Mouse (Mus musculus) midbrain, embryonic 12.5 days (tissue): ENCODE measurements around the gene Gm973. TPM values are rescaled to one million over a fixed set of nuclear protein-coding genes. Genes with fewer than 3 reads are reported as not detected.

Experiments used
- ATAC-seq: fragments of 200-750 bp; cut with Nextera tagmentation; 2 replicates; pipeline ENCODE4 v1.8.0; 2017; ENCODE audit warnings: low read depth, moderate TSS enrichment, moderate library complexity; ENCODE audit not compliant: low FRiP score
- H3K27ac ChIP-seq: fragments of 300-500 bp; sonication (generic); replicated peaks from 2 replicates; pipeline ENCODE4 v1.5.1; 2016; ENCODE audit warnings: mild to moderate bottlenecking
- H3K27me3 ChIP-seq: fragments of 300-500 bp; sonication (generic); 2 replicates; pipeline ENCODE4 v1.6.1; 2016; ENCODE audit warnings: mild to moderate bottlenecking
- H3K36me3 ChIP-seq: fragments of 300-500 bp; sonication (generic); 2 replicates; pipeline ENCODE4 v1.6.1; 2016
- H3K4me1 ChIP-seq: fragments of 300-500 bp; sonication (generic); 2 replicates; pipeline ENCODE4 v1.6.1; 2016
- H3K4me2 ChIP-seq: fragments of 300-500 bp; sonication (generic); replicated peaks from 2 replicates; pipeline ENCODE4 v1.6.1; 2016; ENCODE audit warnings: mild to moderate bottlenecking, moderate library complexity
- H3K4me3 ChIP-seq: fragments of 300-500 bp; sonication (generic); 2 replicates; pipeline ENCODE4 v1.5.1; 2016; ENCODE audit warnings: mild to moderate bottlenecking
- H3K9ac ChIP-seq: fragments of 300-500 bp; sonication (generic); replicated peaks from 2 replicates; pipeline ENCODE4 v1.6.1; 2016; ENCODE audit warnings: mild to moderate bottlenecking, moderate library complexity
- H3K9me3 ChIP-seq: fragments of 300-500 bp; sonication (generic); 2 replicates; pipeline ENCODE4 v1.6.1; 2016; ENCODE audit warnings: mild to moderate bottlenecking
- WGBS: fragments of 180-500 bp; shearing (Covaris S2); methylation state at CpG from one replicate; pipeline ENCODE4 v1.1.7; 2016; 5-methylcytosine and 5-hydroxymethylcytosine counted together
- polyA plus RNA-seq: library from polyadenylated mRNA; unstranded; fragments of >200 nt; fragmentation: Nextera tagmentation; extraction: Ambion mirVana; gene quantifications from 2 replicates; pipeline ENCODE4 v1.2.1, GENCODE M21; 2016

Gm973 gene
- polyA plus RNA-seq: 3.9 and 6.7 TPM in 2 replicates

- peak; percentile 96 for ATAC-seq
- Histone ChIP-seq H3K4me2 (peak within 1 kb of the TSS; percentile 59), H3K27ac (peak within 1 kb of the TSS; percentile 97), H3K36me3 (no peaks in the 10 kb centered on the region), H3K4me1 (peaks cover 34% of the 10 kb centered on the region), H3K4me3 (peak within 1 kb of the TSS; percentile 38), H3K9me3 (no peaks in the 10 kb centered on the region), H3K9ac (peak within 1 kb of the TSS; percentile 11), H3K27me3 (peaks cover 12% of the 10 kb centered on the region)
- WGBS: under 1% methylated on average over 25 of the region's 25 CpGs
Measured at GRCm38 (mm10) chr1:59516026-59516917, at the start of gene Gm973. Gene Gm973, plus strand, starts transcription at chr1:59516264.

GRCm38 (mm10) chr1:59469170-59469569, 46.9 kb upstream of the Gm973 start:
- no peak for ATAC-seq
- Histone ChIP-seq H3K36me3 (no peaks in the 10 kb centered on the region), H3K4me3 (no peak overlapping the region), H3K4me1 (peaks cover 24% of the 10 kb centered on the region), H3K4me2 (no peak overlapping the region), H3K9ac (no peak overlapping the region), H3K27me3 (peaks cover 11% of the 10 kb centered on the region), H3K9me3 (no peaks in the 10 kb centered on the region), H3K27ac (no peak overlapping the region)
- 24% methylated on average over 4 of the region's 4 CpGs for WGBS

- H3K9ac ChIP-seq: no peak overlapping the region
- H3K27me3 ChIP-seq: peaks cover 11% of the 10 kb centered on the region
- H3K9me3 ChIP-seq: no peaks in the 10 kb centered on the region
- no peak for ATAC-seq
- no peak overlapping the region for H3K4me2 ChIP-seq
- 47% methylated on average over 4 of the region's 4 CpGs for WGBS
- peaks cover 15% of the 10 kb centered on the region for H3K4me1 ChIP-seq
- H3K27ac ChIP-seq: no peak overlapping the region
- H3K4me3 ChIP-seq: no peak overlapping the region
- H3K36me3 ChIP-seq: no peaks in the 10 kb centered on the region
Measured at GRCm38 (mm10) chr1:59470766-59471165, 45.3 kb upstream of the Gm973 start.

- H3K27ac ChIP-seq: no peak overlapping the region
- WGBS: 8% methylated on average over 9 of the region's 11 CpGs
- no peak overlapping the region for H3K9ac ChIP-seq
- no peak overlapping the region for H3K4me2 ChIP-seq
- H3K36me3 ChIP-seq: no peaks in the 10 kb centered on the region
- no peak overlapping the region for H3K4me3 ChIP-seq
- no peaks in the 10 kb centered on the region for H3K9me3 ChIP-seq
- no peak for ATAC-seq
- peaks cover 15% of the 10 kb centered on the region for H3K27me3 ChIP-seq
- peaks cover 14% of the 10 kb centered on the region for H3K4me1 ChIP-seq
Measured at GRCm38 (mm10) chr1:59472368-59473180, 43.5 kb upstream of the Gm973 start.

- ATAC-seq: no peak
- Histone ChIP-seq H3K4me2 (no peak overlapping the region), H3K36me3 (no peaks in the 10 kb centered on the region), H3K9ac (no peak overlapping the region), H3K4me3 (no peak overlapping the region), H3K9me3 (no peaks in the 10 kb centered on the region), H3K4me1 (peaks cover 14% of the 10 kb centered on the region), H3K27me3 (peaks cover 15% of the 10 kb centered on the region), H3K27ac (no peak overlapping the region)
- 6% methylated on average over 4 of the region's 4 CpGs for WGBS
Measured at GRCm38 (mm10) chr1:59473181-59473555, 42.9 kb upstream of the Gm973 start.

GRCm38 (mm10) chr1:59475618-59476017, 40.4 kb upstream of the Gm973 start:
- Histone ChIP-seq H3K27ac (no peak overlapping the region), H3K4me1 (peaks cover 16% of the 10 kb centered on the region), H3K4me2 (no peak overlapping the region), H3K4me3 (no peak overlapping the region), H3K9me3 (no peaks in the 10 kb centered on the region), H3K9ac (no peak overlapping the region), H3K27me3 (peaks cover 15% of the 10 kb centered on the region), H3K36me3 (no peaks in the 10 kb centered on the region)
- no peak for ATAC-seq
- 41% methylated on average over 2 of the region's 2 CpGs for WGBS

GRCm38 (mm10) chr1:59478911-59479310, 37.2 kb upstream of the Gm973 start:
- no peak overlapping the region for H3K4me3 ChIP-seq
- no peak overlapping the region for H3K27ac ChIP-seq
- no peak overlapping the region for H3K4me2 ChIP-seq
- peaks cover 24% of the 10 kb centered on the region for H3K4me1 ChIP-seq
- H3K9me3 ChIP-seq: no peaks in the 10 kb centered on the region
- 81% methylated on average over 3 of the region's 3 CpGs for WGBS
- H3K27me3 ChIP-seq: peaks cover 24% of the 10 kb centered on the region
- H3K36me3 ChIP-seq: no peaks in the 10 kb centered on the region
- no peak for ATAC-seq
- no peak overlapping the region for H3K9ac ChIP-seq

- WGBS: under 1% methylated on average over 23 of the region's 23 CpGs
- no peak for ATAC-seq
- peaks cover 43% of the 10 kb centered on the region for H3K4me1 ChIP-seq
Measured at GRCm38 (mm10) chr1:59480821-59481455, 35.1 kb upstream of the Gm973 start.

GRCm38 (mm10) chr1:59481456-59482291, 34.4 kb upstream of the Gm973 start:
- under 1% methylated on average over 53 of the region's 57 CpGs for WGBS
- Histone ChIP-seq H3K4me2 (peak overlapping the region; percentile 100), H3K27me3 (peaks cover 34% of the 10 kb centered on the region), H3K4me1 (peaks cover 47% of the 10 kb centered on the region), H3K9ac (peak overlapping the region; percentile 77), H3K36me3 (no peaks in the 10 kb centered on the region), H3K9me3 (no peaks in the 10 kb centered on the region), H3K27ac (peak overlapping the region; percentile 75), H3K4me3 (peak overlapping the region; percentile 70)
- peak; percentile 94 for ATAC-seq

More at GRCm38 (mm10) chr1:59480821-59481455, 35.1 kb upstream of the Gm973 start:
- peak overlapping the region; percentile 100 for H3K4me2 ChIP-seq
- H3K9me3 ChIP-seq: no peaks in the 10 kb centered on the region
- peaks cover 34% of the 10 kb centered on the region for H3K27me3 ChIP-seq
- peak overlapping the region; percentile 39; the same call in 1 of the 2 replicates for H3K9ac ChIP-seq
- peak overlapping the region; percentile 73 for H3K27ac ChIP-seq
- H3K36me3 ChIP-seq: no peaks in the 10 kb centered on the region
- H3K4me3 ChIP-seq: peak overlapping the region; percentile 70

GRCm38 (mm10) chr1:59482331-59482695, 33.8 kb upstream of the Gm973 start, which contains the start of gene Fzd7:
Gene Fzd7, plus strand, starts transcription at chr1:59482424.
- Histone ChIP-seq H3K4me1 (peaks cover 53% of the 10 kb centered on the region), H3K4me2 (peak within 1 kb of the TSS; percentile 100), H3K36me3 (no peaks in the 10 kb centered on the region), H3K27ac (peak within 1 kb of the TSS; percentile 75), H3K27me3 (peaks cover 32% of the 10 kb centered on the region), H3K9ac (peak within 1 kb of the TSS; percentile 77), H3K9me3 (no peaks in the 10 kb centered on the region), H3K4me3 (peak within 1 kb of the TSS; percentile 70)
- WGBS: under 1% methylated on average over 34 of the region's 35 CpGs
- ATAC-seq: peak; percentile 51
